Mouse (Mus musculus) layer of hippocampus, adult 18-20 months (tissue): ENCODE results near the gene Dram2. TPM values are rescaled to one million over a fixed set of nuclear protein-coding genes. Genes with fewer than 3 reads are reported as not detected.

Experiments used
- total RNA-seq, 2 experiments: library from RNA; stranded (reverse); gene quantifications; 2 replicates each; pipeline ENCODE4 v1.2.3; 2021

Gene Dram2
- total RNA-seq, 2 experiments from 2014 or later, result 29.5 to 29.8 TPM

Other genes with a start within 250 kb of the Dram2 start
- gene Chil6, start 141.6 kb upstream of the Dram2 start, total RNA-seq, result not detected
- gene Dennd2d, start 65.4 kb upstream of the Dram2 start, total RNA-seq, result under 1 TPM; 0.30 to 0.76 TPM
- 10 to 100 TPM; 45.5 to 45.9 TPM for gene Cept1, start within 50 bp of the Dram2 start, total RNA-seq
- gene Lrif1, start 137.2 kb downstream of the Dram2 start, total RNA-seq, result 10 to 100 TPM; 22.9 to 23.7 TPM
- 10 to 100 TPM in 1 of 2 experiments, 1 to 10 TPM in 1; 9.3 to 10.0 TPM for gene Cd53, start 242.4 kb downstream of the Dram2 start, total RNA-seq